In the genomic region with DNA sequence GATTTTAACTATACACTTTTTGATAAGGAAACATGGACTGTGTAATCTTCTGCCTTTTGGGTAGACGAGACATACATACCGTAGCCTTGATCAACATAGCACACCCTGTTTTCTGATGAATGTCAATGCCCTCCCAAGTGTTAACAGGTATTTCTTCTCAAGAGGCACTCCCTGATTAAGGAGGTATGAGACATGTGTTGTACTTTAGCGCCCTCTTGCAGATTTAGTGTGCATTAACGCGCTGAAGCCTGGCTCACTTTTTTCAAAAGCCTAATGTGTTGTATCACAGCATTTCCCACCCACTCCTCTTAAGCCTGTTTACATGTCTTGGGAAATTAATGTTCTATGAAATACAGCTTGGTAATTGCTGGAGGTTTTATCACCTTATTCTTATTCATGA, we compare ENCODE assay signal across 8 mouse cellular contexts. TPM values are rescaled to one million over a fixed set of nuclear protein-coding genes. Genes with fewer than 3 reads are reported as not detected.
DNase-seq lines count a peak whose midpoint lies in the region; ATAC-seq and TF ChIP-seq lines count a peak whose summit lies in the region.
"Had no signal": no experiment of that assay in that cellular context is flagged by ENCODE, and none has a peak within 500 bp of the region (broad histone marks: within the 10 kb centered on the region; RNA-seq: fewer than 3 reads in every experiment).

No protein-coding gene starts in this region.

- ATAC-seq in kidney, postnatal 0 days (replicated peaks; ENCODE audit: low FRiP score, low read depth): no peak
- ATAC-seq in hindbrain, embryonic 14.5 days (ENCODE audit: low FRiP score): no peak

- no peak overlapping the region for H3K4me2 ChIP-seq in kidney, postnatal 0 days (ENCODE audit: low read length)
- no peak overlapping the region for H3K4me2 ChIP-seq in hindbrain, embryonic 14.5 days (replicated peaks)
- H3K4me2 ChIP-seq: limb, embryonic 15.5 days had no signal

- H3K27ac ChIP-seq in kidney, postnatal 0 days: no peak overlapping the region
- no peak overlapping the region for H3K27ac ChIP-seq in hindbrain, embryonic 14.5 days
- H3K27ac ChIP-seq: limb, embryonic 15.5 days had no signal

- no peaks in the 10 kb centered on the region for H3K27me3 ChIP-seq in kidney, postnatal 0 days (ENCODE audit: insufficient read depth, low read length)
- H3K27me3 ChIP-seq in hindbrain, embryonic 14.5 days (ENCODE audit: control insufficient read depth, insufficient read depth, low read length): no peaks in the 10 kb centered on the region
- H3K27me3 ChIP-seq: limb, embryonic 15.5 days had no signal

- DNase-seq in kidney, postnatal 0 days (ENCODE audit: low spot score): peak; percentile 37
- no peak for DNase-seq in kidney, adult 11 months
- DNase-seq in ES-CJ7 (ENCODE audit: low read depth, low spot score): peak; percentile 24
- peak; percentile 7 to 9 for DNase-seq in adrenal gland, postnatal 36 days
- peak; percentile 47 for DNase-seq in hindbrain, embryonic 14.5 days (ENCODE audit: low spot score)
- peak; percentile 69 for DNase-seq in naive thymus-derived CD4-positive, alpha-beta T cell, adult 2 months (ENCODE audit: low read depth)
- no peak for DNase-seq in testis, postnatal 14 days (ENCODE audit: low spot score)

- no peak overlapping the region for H3K9ac ChIP-seq in kidney, postnatal 0 days (ENCODE audit: low read depth, low read length)
- H3K9ac ChIP-seq in hindbrain, embryonic 14.5 days: no peak overlapping the region
- H3K9ac ChIP-seq: limb, embryonic 15.5 days had no signal

- no peaks in the 10 kb centered on the region for H3K36me3 ChIP-seq in kidney, postnatal 0 days (ENCODE audit: insufficient read depth, low read length)
- H3K36me3 ChIP-seq in hindbrain, embryonic 14.5 days (replicated peaks; ENCODE audit: control insufficient read depth, insufficient read depth): no peaks in the 10 kb centered on the region
- H3K36me3 ChIP-seq: limb, embryonic 15.5 days had no signal

- no peaks in the 10 kb centered on the region for H3K4me1 ChIP-seq in kidney, postnatal 0 days (replicated peaks; ENCODE audit: insufficient read depth, low read length)
- H3K4me1 ChIP-seq in hindbrain, embryonic 14.5 days (replicated peaks; ENCODE audit: control insufficient read depth, insufficient read depth, low read length): no peaks in the 10 kb centered on the region
- H3K4me1 ChIP-seq: limb, embryonic 15.5 days had no signal

- TF ChIP-seq CTCF in kidney, postnatal 0 days (IDR thresholded peaks at IDR 0.05; ENCODE audit: low read depth): peak; percentile 67

- no peak overlapping the region for H3K4me3 ChIP-seq in kidney, postnatal 0 days (replicated peaks; ENCODE audit: low read depth, low read length)
- H3K4me3 ChIP-seq in hindbrain, embryonic 14.5 days (replicated peaks; ENCODE audit: low read length): no peak overlapping the region
- H3K4me3 ChIP-seq: limb, embryonic 15.5 days had no signal

- 49% methylated on average over 5 of the region's 5 CpGs for WGBS in kidney, postnatal 0 days
- 50% methylated on average over 5 of the region's 5 CpGs for WGBS in hindbrain, embryonic 14.5 days

- no peaks in the 10 kb centered on the region for H3K9me3 ChIP-seq in kidney, postnatal 0 days (replicated peaks; ENCODE audit: low read length)
- H3K9me3 ChIP-seq in hindbrain, embryonic 14.5 days (ENCODE audit: control insufficient read depth, low read length): no peaks in the 10 kb centered on the region
- H3K9me3 ChIP-seq: limb, embryonic 15.5 days had no signal

RNA-seq across cellular contexts. Expression of gene Mtmr1, which starts 17.0 kb away (rescaled TPM):
- polyA plus RNA-seq in kidney, postnatal 0 days (2015; fragmentation: Nextera tagmentation; extraction: Ambion mirVana): 8.2 and 8.7 TPM in 2 replicates
- 10 to 100 TPM; 30.6 to 34.8 TPM for total RNA-seq in adrenal gland, postnatal 36 days (2021)
- polyA plus RNA-seq in hindbrain, embryonic 14.5 days (2014; fragmentation: Nextera tagmentation; extraction: Ambion mirVana): 23.2 and 25.4 TPM in 2 replicates

Comparison
In these comparisons a context has a peak if more than half of its experiments do, and no peak if none do; other contexts are left out.
1. DNase-seq: peak in kidney, postnatal 0 days (single experiment), ES-CJ7 (single experiment), adrenal gland, postnatal 36 days (2 of 2), hindbrain, embryonic 14.5 days (single experiment) and naive thymus-derived CD4-positive, alpha-beta T cell, adult 2 months (single experiment); none in kidney, adult 11 months (single experiment) and testis, postnatal 14 days (single experiment).